Mouse (Mus musculus) Muller cell, postnatal 12 days (primary cell): ENCODE data around the gene Olfr784.
"Not testable (repeated sequence)": the region's sequence is repeated elsewhere in the genome, so short reads cannot be mapped to it uniquely, and the experiment has no call there.

Experiments used
- DNase-seq: peaks from one replicate; pipeline ENCODE4 v3.0.0-alpha.2; 2015; ENCODE audit errors: inconsistent ontology term

Olfr784 gene

GRCm38 (mm10) chr10:129383783-129384182 is at the start of gene Olfr784:
TSS of gene Olfr784 (plus strand) at chr10:129384083.
- DNase-seq: no peak

GRCm38 (mm10) chr10:129348550-129348949 is 35.3 kb upstream of the Olfr784 start, which contains the start of gene Olfr782:
TSS of gene Olfr782 (plus strand) at chr10:129348850.
- DNase-seq: no peak

- DNase-seq: not testable (repeated sequence)
Measured at GRCm38 (mm10) chr10:129352475-129352874, 31.4 kb upstream of the Olfr784 start.

GRCm38 (mm10) chr10:129356496-129356895 is 27.4 kb upstream of the Olfr784 start:
- DNase-seq: not testable (repeated sequence)

- no peak for DNase-seq
Measured at GRCm38 (mm10) chr10:129357307-129357706, 26.6 kb upstream of the Olfr784 start.

GRCm38 (mm10) chr10:129374051-129374450 is 9.8 kb upstream of the Olfr784 start:
- not testable (repeated sequence) for DNase-seq

- DNase-seq: no peak
Measured at GRCm38 (mm10) chr10:129400892-129401291, 17.0 kb downstream of the Olfr784 start.

GRCm38 (mm10) chr10:129405126-129405525 is 21.2 kb downstream of the Olfr784 start, which contains the start of gene Olfr785:
TSS of gene Olfr785 (plus strand) at chr10:129405426.
- DNase-seq: no peak

GRCm38 (mm10) chr10:129427006-129427405 is 43.1 kb downstream of the Olfr784 start, which contains the start of gene Olfr786:
TSS of gene Olfr786 (plus strand) at chr10:129427306.
- DNase-seq: no peak
